Mouse (Mus musculus) layer of hippocampus, postnatal 10 days (tissue): ENCODE data around the gene Gm45062. TPM values are rescaled to one million over a fixed set of nuclear protein-coding genes. Genes with fewer than 3 reads are reported as not detected.

Experiments
- total RNA-seq, 2 experiments: library from RNA; stranded (reverse); gene quantifications; 2 replicates each; pipeline ENCODE4 v1.2.3; 2021

Gene Gm45062
- total RNA-seq, 2 experiments from 2014 or later = 1.1 to 2.3 TPM

Other genes with a start within 250 kb of the Gm45062 start
- gene Col28a1, start 66.8 kb upstream of the Gm45062 start, total RNA-seq = under 1 TPM; 0.91 to 0.96 TPM
- gene Mios, start 50.2 kb upstream of the Gm45062 start, total RNA-seq = 10 to 100 TPM; 27.1 to 29.2 TPM
- gene Rpa3, start 277 bp upstream of the Gm45062 start, total RNA-seq = 10 to 100 TPM; 18.4 to 20.2 TPM
- 10 to 100 TPM; 27.0 to 29.5 TPM for gene Umad1, start 162 bp upstream of the Gm45062 start, total RNA-seq